Mouse (Mus musculus): Measurements from ENCODE around the gene Rab31.

Gene Rab31

DNA sequence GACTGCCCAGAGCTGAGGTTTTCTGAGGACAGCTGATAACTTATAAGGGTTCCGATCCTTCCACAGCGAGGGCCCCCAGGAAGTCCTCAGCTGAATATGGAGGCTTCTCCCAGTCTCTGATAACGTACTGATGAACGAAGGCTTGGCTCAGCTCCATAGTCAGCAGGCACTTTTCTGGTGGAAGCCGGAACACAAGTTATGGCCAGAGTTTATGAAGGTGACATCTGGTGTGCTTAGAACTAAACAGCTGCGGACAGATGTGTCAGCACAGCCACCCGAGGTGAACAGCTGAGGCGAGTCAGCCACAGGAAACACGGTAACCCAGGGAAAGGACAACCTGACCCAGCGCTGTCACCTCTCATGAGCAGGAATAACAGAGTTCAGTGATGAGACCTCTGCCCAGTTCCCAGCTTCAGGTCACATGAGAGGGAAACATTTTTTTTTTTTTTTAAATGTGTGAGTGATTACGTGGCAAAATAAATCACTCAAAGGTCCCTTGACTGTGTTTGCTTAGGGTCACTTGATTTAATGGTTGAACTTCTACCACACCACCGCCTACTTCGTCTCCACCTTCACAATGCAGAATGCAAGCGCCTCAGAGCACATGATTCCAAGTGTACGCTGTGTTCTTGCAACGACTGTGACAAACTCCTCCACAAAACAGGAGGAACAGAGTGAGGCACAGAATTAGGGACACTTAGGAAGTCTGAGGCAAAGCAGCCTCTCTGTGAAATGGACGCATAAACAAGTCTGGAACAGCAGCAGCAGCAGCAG is 106.0 kb downstream of the Rab31 start:
- peak; percentile 9 for DNase-seq (ENCODE audit: low spot score)

DNA sequence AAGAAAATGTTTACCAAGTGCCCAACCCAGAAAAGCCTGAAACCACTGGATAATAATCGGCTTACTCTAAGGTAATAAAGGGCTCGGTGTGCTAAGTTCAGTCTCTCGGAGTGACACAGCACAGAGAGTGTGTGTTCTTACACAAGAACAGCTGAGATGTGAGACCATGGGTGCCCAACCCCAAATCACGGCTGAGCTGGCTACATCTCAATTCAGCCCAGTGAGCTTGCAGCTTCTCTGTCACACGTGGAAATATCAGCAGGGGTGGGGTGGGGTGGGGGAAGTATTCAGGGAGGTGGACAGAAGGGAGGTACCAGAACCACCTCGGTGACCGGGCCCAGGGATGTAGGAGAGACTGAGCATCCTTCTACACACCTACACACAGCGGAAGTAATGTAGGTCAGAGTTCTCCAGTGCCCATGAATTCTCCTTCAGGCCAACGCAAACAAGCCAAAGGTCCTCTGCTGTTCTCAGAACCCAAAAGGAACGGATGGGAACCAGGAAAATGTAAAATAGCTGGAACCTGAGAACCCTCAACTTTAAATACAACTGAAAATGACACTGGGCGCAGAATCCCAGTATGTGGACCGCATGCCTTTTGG is 106.7 kb downstream of the Rab31 start:
- DNase-seq (ENCODE audit: low spot score): no peak

DNA sequence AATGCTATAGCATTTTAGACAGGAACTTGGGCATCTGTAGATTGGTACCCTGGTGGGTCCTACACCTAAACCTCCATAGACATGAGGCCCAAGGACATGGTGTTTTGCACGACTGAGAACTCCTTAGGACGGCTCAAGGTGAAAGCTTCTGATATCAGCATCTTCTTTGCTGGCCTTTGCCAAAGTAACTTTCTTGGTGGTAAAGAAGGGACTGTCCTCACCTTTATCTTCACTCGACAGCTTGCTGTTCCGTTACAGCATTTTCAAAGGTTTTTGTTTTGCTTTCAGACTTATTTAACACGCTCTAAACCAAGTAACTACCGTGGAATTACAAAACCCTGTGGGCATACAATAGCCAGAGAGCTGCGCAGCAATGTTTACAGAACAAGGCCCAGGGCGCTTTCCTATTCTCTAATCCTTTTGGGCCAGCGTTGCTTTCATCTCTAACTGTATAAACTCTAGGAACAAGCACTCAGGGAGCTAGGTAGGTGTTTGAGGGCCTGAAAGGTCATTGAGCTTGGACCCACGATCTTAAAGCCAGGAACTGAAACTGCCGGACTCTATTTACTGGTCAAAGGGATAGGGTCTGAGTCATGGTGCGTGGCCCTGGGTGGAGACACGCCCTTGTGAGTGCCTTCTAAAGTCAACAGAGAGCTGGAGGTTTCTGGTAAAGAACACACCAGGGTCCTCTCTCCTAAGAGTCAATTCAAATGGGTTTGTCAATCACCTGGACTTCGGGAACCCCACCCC is 109.0 kb downstream of the Rab31 start:
- DNase-seq (ENCODE audit: low spot score): no peak

DNA sequence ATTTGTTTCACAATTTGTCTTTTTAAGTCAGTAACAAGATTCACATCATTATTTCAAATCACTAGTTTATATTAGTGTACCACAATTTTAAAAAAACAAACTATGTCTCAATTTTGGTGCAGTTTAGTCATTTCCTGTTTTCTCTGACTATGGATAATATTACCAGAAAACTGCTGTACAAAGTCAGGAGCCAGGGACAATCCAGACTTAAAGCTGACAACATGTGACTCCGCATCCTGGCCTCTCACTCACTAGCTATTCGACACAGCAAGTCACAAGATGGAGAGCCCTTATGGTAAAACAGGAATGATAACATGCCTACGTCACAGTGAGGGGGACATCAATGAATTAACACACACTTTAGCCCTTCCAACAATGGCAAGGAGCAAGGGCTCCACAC is 109.9 kb downstream of the Rab31 start:
- DNase-seq (ENCODE audit: low spot score): no peak

DNA sequence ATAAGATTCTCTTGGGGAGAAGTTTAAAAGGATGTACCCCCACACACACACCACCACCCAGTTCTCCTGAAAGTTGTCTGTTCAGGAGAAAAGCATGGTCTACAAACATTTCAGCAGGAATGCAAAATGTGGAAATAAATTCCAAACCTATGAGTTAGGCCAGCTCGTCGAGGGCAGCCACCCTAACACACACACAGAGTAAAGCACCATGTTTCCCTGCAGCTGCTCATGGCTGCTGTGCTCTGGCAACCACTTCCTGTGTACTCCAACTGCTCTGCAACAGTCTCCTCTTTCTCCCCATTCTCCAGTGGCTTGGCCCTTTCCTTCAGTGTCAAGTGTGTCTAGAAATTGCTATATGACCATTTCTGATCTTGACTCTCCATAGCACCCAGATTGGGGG is 114.1 kb downstream of the Rab31 start:
- no peak for DNase-seq (ENCODE audit: low spot score)

DNA sequence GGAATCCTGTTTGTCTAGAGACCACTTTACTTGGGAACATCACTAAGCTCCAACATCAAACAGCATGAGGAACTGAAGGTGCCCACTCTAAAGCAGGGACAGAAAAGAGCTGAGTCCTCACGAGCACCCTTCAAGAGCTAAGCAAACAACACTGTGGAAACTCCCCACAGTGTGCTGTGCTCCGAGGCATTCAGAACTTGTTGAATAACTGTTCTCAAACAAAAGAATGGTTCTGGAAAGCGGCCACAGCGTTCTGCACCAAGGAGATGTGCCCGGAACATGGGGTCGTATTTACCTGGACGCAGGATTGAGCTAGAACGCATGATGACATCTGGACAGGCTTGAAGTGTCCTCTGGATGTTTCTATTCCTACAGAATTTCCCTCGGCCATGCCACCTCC is 114.6 kb downstream of the Rab31 start:
- no peak for DNase-seq (ENCODE audit: low spot score)

DNA sequence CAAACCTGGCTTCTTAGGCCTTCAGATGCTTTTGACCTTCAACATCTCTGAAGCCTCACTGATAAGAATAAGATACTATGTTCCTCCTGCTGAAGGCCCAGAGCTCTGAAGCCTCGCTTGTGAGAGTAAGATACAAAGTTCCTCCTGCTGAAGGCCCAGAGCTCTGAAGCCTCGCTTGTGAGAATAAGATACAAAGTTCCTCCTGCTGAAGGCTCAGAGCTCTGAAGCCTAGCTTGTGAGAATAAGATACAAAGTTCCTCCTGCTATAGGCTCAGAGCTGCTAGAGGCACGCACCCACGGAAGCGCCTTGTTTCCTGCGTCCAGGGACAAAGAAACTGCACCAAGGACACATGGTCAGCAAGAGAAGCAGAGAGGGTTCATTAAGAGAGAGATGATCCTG is 115.8 kb downstream of the Rab31 start:
- DNase-seq (ENCODE audit: low spot score): no peak

DNA sequence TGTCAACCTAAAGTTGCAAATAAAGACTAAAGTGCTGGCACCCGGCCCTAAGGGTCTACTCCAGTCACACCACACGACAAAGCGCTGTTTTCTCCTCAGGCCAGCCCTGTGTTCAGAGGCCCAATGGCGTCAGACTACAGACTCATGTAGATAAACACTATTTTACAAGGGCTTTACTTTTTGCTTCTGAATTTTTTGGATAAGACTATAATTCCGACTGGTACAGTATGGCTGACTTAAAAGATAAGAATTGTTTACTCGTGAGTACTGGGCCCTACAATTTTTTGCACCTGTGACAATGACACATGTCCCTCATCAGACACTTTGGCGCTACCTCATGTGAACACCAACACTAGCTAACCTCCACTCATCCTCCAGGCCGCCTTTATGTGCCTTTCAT is 116.5 kb downstream of the Rab31 start:
- DNase-seq (ENCODE audit: low spot score): no peak

DNA sequence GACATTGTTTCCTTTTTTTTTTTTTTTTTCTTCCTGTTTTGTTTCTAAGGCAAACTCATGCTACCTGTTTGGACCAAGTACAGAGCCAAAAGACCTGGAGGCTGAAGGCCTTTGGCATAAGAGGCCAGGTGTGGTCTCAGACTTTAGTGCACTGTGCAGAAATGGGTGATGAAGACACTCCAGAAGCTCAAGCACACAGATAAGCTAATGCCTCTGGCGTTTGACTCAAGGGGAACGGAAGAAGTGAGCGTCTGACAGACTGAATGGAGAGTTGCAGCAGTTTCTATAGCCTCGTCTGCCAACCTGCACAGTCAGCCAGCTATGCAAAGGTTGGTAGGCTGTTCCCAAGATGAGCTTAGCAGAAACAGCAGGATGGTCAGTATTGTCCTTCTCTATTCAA is 116.9 kb downstream of the Rab31 start:
- DNase-seq (ENCODE audit: low spot score): no peak

DNA sequence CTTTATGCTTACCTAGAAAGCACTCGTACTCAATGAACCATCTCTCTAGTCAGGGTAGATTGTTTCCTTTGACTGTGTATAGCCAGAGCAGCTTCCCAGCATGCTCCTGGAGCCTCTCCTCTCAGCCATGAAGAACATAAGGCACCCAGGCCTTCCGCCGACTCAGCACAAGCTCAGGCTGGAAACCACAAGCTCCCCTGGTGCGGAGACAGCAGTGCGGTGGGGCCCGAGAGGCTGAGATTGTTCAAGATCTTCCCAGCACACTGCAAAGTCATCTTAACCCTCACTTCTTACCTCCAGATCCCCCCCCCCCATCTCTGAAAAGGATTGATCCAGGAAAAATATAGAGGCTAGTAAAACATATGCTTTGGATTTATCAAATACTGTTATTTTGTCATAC is 122.0 kb downstream of the Rab31 start:
- no peak for DNase-seq (ENCODE audit: low spot score)

DNA sequence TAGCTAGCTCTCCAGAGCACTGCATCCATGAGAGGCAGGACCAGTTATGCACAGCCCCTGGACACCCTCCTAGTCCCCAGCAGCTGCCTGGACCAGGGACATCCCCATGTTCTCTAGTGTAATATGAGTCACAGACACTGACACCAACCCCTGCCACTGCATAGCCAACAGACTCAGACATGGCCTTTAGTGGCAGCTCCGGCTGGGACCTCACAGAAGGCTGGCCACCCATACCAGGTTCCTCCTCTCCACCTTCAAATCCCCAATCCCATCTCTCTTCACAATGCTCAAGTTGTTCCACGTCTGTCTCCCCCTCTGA is 123.4 kb downstream of the Rab31 start:
- DNase-seq (ENCODE audit: low spot score): no peak

DNA sequence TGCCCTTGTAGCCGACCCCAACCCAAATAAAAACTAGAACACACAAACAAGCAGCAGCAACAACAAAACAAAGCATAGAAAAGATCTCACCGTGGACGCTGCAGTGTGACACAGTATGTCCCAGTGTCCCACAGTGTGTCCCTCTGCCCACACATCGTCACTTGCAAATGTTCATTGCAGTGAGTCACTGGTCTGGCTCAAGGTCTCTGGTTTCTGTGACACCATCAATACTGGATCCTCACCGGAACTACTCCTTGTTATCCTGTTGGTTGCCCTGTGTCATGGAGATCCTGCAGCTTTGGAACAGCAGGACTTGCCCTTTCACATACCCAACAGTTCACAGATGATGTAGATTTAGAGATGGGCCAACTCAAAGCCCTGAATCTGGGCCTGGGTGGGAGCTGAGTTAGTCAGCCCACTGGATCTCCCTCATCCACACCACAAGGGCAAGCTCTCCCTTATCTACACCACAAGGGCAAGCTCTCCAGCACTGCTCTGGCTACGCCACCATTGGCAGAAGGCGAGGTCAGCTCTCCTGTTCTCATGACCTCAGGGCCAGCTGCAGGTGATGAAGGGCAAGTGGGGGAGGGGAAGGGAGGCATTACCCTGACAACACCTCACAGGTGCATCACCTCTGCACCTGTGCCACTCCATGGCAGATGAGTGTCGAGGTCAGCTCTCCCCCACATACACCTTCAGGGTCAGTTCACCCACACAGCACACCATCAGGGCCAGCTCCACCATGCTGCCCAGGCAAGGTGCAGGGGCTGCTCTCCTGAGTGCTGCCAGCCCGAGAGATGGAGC is 124.0 kb downstream of the Rab31 start:
- no peak for DNase-seq (ENCODE audit: low spot score)

DNA sequence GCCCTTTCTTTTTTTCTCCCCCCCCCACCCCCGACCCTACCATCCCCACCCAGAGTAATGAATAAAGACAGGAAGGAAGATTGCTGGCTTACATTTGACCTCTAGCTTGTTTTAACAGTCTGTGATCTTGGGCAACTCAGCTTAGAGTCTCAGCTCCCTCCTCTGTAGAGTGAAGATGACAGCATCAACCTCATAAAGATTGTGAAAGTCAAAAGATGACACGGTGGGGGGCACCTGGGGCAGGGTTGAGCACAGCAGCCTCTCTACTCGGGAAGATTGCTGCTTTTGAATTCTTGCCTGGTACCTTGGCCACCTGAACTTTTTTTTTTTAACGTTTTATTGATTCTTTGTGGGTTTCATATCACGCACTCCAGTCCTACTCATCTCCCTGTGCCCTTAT is 124.6 kb downstream of the Rab31 start:
- no peak for DNase-seq (ENCODE audit: low spot score)

DNA sequence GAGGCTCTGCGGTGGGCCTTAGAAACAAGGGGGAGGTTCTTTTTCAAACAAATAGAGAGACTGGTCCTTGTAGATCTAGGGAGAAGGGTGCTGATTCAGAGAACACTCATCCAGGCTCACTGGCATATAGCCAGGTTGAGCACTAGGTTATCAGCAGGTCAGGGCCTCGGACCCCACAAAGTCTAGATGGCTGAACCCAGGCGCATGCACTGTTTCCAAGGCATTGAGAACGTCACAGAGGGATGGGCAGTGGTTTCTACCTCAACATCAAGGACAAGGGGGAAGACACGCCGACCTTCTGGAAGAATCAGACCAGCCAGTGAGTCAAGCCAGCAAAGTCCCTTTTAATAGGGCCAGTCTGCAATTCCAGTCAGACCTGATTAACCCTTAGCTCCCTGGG is 125.3 kb downstream of the Rab31 start:
- DNase-seq (ENCODE audit: low spot score): no peak

DNA sequence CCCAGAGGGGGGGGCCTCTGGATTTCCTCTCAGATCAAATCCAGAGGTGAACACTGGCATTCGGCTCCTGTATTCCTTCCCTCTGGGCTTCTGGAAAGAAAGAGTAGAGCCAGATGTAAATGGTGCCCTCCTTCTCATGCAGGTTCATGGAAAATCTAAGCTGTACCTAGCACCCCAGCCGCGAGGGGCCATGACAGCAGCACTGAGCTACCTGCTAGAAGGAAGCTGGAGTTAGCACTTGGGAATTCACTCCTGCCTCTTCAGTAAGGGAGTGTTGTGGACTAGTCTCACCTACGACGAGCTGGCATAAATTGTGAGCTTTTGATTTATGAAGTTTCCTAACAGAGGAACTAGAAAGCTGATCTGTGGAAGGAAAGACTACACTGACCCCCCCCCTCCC is 129.0 kb downstream of the Rab31 start:
- no peak for DNase-seq (ENCODE audit: low spot score)

DNA sequence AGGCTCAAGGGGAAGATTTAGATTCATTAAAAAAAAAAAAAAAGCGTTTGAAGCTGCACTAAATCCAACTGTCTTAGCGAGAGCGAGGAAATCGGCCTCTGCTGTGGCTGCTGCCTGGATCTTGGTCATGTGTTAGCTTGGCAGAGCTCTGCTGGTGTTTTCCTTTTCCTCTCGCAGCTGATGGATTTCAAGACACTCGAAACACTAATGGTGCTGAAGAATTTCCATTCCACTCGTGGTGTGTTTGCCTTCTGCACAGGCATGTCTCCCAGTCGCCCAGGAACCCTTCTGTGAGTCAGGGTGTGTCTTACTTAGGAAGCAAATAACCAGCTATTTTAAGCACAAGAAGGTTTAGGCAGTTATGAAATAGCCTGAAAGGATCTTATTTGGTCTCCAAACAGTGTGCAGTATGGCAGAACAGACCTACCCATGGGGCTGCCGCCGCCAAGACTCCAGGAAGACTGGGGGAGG is 129.5 kb downstream of the Rab31 start:
- peak; percentile 29 for DNase-seq (ENCODE audit: low spot score)

DNA sequence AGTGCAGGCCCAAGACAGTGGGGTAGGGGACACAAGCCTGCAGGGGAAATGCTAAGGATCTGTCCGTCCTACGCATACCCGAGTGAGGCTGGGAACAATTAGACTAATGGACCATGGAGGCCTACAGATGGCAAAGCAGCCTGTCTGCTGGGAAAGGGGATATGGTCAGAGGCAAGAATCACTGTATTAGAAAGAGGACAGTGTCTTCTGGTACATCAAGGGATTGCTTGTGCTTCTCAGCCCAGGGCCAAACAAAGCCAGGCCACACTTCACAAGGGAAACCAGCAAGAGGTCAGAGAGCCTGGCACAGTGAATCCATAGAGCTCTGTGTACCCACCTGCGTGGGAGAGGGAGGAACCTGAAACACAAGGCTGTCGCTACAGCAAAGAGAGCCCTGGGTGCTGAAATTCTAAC is 130.0 kb downstream of the Rab31 start:
- DNase-seq (ENCODE audit: low spot score): no peak

DNA sequence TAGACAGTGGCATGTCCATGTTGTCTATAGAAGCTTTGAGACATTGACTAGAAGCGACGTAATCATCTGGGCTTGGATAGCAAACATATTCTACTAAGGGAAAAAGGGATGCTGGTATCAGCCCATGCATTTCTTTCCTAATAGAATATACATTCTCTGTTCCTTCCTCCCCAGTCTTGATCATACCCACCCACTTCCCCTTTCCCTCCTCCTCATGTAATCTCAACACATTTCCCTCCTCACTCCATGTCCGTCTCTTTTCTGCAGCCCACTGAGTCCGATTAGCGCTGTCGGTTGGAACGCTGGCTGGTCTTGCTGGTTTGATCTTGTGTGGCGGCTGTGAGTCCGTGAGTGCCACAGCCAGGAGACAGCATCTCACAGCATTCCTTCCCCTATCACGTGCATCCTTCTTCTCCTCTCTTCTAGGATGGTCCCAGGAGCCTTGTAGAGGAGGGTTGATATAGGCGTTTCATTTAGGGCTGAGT is 130.8 kb downstream of the Rab31 start, which contains the start of gene Txndc2:
Gene Txndc2 (minus strand): TSS at position 435 of the 485 bp plus-strand sequence.
- DNase-seq (ENCODE audit: low spot score): no peak

DNA sequence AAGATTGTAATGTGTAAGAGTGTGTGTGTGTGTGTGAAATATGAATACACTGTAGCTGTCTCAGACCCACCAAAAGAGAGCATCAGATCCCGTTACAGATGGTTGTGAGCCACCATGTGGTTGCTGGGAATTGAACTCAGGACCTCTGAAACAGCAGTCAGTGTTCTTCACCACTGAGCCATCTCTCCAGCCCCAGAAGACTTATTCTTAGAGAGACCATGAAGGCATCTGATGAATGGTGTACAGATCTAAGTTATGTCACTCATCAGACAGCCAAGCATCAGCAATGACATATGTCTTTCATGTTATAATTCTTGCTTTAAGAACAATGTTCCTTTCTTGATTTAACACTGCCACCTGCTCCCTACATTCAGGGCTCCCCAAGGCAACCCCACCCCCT is 133.4 kb downstream of the Rab31 start:
- no peak for DNase-seq (ENCODE audit: low spot score)

DNA sequence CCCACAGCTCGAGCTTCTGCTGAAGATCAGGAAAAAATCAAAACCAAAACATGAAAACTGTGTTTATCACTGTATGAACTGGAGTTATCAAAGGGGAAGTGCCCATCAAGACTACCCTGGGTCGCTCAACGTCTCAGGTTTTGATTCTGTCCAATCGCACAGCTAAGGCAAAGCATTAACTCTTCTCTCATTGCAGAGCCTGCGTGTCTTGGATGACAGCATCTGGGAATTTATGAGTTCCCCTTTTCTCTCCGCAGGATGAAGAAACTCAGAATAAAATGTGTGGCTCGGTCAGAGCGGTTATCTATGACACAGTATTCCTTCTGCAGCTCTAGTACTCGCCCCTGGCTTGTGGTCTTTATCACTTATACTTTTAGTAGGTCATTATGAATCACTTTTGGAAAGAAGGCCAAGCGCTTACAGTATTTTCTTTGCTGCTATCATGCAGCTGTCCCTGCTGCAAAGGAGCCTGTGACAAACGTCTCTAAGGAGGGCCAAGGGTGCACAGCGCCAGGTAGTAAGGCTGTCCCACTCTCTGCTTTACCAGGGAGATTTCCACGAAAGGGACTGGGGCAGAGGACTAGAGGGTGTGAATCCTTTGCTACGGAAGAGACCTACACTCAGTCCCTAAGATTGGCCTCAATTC is 136.7 kb downstream of the Rab31 start:
- no peak for DNase-seq (ENCODE audit: low spot score)

DNA sequence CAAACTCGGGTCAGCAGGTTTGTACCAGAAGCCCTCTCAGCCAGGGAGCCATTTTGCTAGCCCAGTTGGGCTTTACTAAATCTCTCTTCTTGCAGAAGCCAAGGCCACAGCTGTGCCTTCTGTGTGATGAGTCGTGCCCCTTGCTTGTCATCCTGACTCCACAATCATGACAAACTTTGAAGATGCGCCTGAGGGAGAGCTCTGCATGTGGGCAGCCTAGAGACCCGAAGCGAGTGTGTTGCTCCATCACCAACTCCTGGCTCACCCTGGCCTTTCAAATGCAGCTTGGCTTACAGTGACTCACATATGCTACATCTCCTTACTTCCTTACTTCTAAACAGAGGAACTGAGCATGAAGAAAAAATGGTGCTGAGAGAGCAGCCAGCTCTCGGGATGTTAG is 142.6 kb downstream of the Rab31 start:
- DNase-seq (ENCODE audit: low spot score): no peak

Data from urinary bladder, postnatal 14 days (tissue).